Mouse (Mus musculus) lung, postnatal 0 days (tissue): ENCODE data around the gene Phb2.

Experiments
- CTCF ChIP-seq: IDR thresholded peaks from 2 replicates; pipeline ENCODE4 v1.5.1; 2016; ENCODE audit warnings: antibody characterized with exemption, mild to moderate bottlenecking
- EP300 ChIP-seq: IDR thresholded peaks from 2 replicates; pipeline ENCODE4 v1.6.1; 2016; ENCODE audit warnings: antibody characterized with exemption, mild to moderate bottlenecking, control low read depth

DNA sequence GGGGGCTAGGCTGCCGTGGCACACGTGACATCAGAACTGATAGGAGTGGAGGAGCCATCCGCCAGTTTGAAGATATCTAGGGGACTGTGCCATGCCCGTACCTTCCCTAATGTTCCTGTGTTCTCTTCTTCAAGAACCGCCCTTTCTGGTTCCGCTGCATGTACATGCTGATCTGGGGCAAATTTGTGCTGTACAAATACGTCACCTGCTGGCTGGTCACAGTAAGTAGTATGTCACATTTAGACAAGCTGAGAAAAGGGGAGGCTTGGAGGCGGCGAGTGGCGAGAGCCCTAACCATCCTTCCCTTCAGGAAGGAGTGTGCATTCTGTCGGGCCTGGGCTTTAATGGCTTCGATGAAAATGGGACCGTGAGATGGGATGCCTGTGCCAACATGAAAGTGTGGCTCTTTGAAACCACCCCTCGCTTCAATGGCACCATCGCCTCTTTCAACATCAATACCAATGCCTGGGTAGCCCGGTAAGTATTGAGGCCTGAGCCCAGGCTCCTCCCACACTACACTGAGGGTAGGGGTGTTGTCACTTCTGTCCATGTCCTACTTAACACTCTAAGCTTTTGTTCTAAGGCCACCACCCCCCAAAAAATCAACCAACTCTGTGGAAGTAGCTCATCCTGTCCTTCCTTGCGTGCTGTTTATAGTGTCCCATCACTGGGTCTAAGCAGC lies 9.9 kb upstream of the Phb2 start:
- TF ChIP-seq EP300, result no peak
- peak; percentile 55 for TF ChIP-seq CTCF
